Mouse (Mus musculus): Measurements from ENCODE around the gene Dapk1. TPM values are rescaled to one million over a fixed set of nuclear protein-coding genes. Genes with fewer than 3 reads are reported as not detected.

Dapk1 gene
- polyA plus RNA-seq, 1 experiment from 2014 or later, result 3.3 TPM

DNA sequence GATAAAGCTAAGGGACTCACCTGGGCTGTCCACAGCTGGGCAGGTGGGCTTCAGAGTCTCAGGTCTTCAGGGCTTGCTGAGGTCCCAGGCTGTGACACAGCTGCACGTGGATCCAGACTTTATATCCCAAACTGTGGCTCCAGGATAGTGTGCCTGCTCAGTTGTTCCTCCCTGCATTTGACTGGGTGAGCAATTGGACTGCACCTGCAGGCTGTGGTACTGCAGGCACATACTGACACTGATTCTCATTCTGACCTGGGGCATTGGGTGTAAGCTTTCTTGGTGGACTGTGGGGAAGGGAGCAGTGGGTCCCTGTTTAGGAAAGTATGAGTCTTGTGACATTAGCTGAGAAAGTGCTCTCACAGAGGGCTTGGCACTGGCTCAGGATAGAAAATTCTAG lies 201.0 kb downstream of the Dapk1 start, which contains the start of gene Ctsll3:
Ctsll3 (minus strand) TSS at position 101 of the 400 bp plus-strand sequence.
- WGBS, result 74% methylated on average over 1 of the region's 1 CpGs
- H3K4me2 ChIP-seq (replicated peaks; ENCODE audit: low read depth), result no peak within 1 kb of the TSS
- no peaks in the 10 kb centered on the region for H3K9me3 ChIP-seq (ENCODE audit: control insufficient read depth)
- no peak for TF ChIP-seq CTCF (IDR thresholded peaks at IDR 0.05; ENCODE audit: low read depth)
- ATAC-seq, result no peak
- H3K27ac ChIP-seq (ENCODE audit: low read depth, low read length), result no peak within 1 kb of the TSS
- H3K36me3 ChIP-seq (ENCODE audit: control insufficient read depth, insufficient read depth), result no peaks in the 10 kb centered on the region
- no peaks in the 10 kb centered on the region for H3K4me1 ChIP-seq (replicated peaks; ENCODE audit: control insufficient read depth, insufficient read depth, low read length)
- H3K4me3 ChIP-seq (ENCODE audit: low read depth, low read length), result no peak within 1 kb of the TSS
- H3K9ac ChIP-seq (ENCODE audit: low read depth, low read length), result no peak within 1 kb of the TSS
- no peaks in the 10 kb centered on the region for H3K27me3 ChIP-seq (replicated peaks; ENCODE audit: control insufficient read depth, insufficient read depth, low read length)

DNA sequence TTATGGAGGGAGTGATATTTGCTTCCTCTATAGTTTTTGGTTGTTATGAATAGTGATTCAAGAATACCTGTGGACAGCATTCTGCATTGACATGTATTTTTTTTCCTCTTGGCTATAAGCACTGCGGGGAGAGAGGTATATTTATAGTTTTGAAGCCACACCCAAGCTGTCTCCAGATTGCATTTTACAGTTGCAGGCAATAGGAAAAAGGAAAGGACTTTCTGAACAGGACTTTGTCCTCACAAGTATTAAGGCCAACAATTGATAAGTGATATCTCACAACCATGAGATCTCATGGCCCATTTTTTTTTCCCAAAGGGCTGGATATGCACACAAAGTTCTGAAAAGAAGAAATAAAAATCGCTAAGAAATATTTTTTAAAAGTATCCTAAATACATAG lies 207.9 kb downstream of the Dapk1 start:
- H3K36me3 ChIP-seq (ENCODE audit: control insufficient read depth, insufficient read depth), result no peaks in the 10 kb centered on the region
- no peaks in the 10 kb centered on the region for H3K27me3 ChIP-seq (replicated peaks; ENCODE audit: control insufficient read depth, insufficient read depth, low read length)
- no peak overlapping the region for H3K4me3 ChIP-seq (ENCODE audit: low read depth, low read length)
- H3K27ac ChIP-seq (ENCODE audit: low read depth, low read length), result no peak overlapping the region
- no peak for TF ChIP-seq CTCF (IDR thresholded peaks at IDR 0.05; ENCODE audit: low read depth)
- H3K9me3 ChIP-seq (ENCODE audit: control insufficient read depth), result no peaks in the 10 kb centered on the region
- ATAC-seq, result peak; percentile 57
- H3K9ac ChIP-seq (ENCODE audit: low read depth, low read length), result no peak overlapping the region
- WGBS, result 44% methylated on average over 2 of the region's 2 CpGs
- H3K4me2 ChIP-seq (replicated peaks; ENCODE audit: low read depth), result no peak overlapping the region
- H3K4me1 ChIP-seq (replicated peaks; ENCODE audit: control insufficient read depth, insufficient read depth, low read length), result no peaks in the 10 kb centered on the region

DNA sequence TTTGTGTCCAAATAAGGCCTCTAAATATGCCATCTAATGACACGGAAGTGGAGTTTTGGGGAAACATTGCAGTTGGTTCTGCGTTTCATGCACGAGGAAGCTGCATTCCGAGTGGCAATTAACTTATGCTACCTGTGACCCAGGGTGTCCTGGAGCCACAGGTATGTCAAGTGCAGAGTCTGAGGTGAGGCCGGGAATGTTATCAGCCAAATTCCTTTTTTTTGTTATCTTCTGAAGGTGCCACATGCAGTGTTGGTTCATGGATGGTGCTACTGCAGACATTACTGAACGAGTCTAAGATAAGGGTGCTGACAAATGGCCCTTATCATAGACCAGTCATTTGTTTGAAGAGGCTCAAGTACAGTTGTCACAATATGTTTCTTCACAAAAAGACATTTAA lies 211.0 kb downstream of the Dapk1 start:
- no peak for TF ChIP-seq CTCF (IDR thresholded peaks at IDR 0.05; ENCODE audit: low read depth)
- H3K9ac ChIP-seq (ENCODE audit: low read depth, low read length), result no peak overlapping the region
- no peak for ATAC-seq
- H3K4me1 ChIP-seq (replicated peaks; ENCODE audit: control insufficient read depth, insufficient read depth, low read length), result no peaks in the 10 kb centered on the region
- no peak overlapping the region for H3K27ac ChIP-seq (ENCODE audit: low read depth, low read length)
- H3K4me3 ChIP-seq (ENCODE audit: low read depth, low read length), result no peak overlapping the region
- 46% methylated on average over 6 of the region's 6 CpGs for WGBS
- no peak overlapping the region for H3K4me2 ChIP-seq (replicated peaks; ENCODE audit: low read depth)
- H3K36me3 ChIP-seq (ENCODE audit: control insufficient read depth, insufficient read depth), result no peaks in the 10 kb centered on the region
- H3K27me3 ChIP-seq (replicated peaks; ENCODE audit: control insufficient read depth, insufficient read depth, low read length), result no peaks in the 10 kb centered on the region
- no peaks in the 10 kb centered on the region for H3K9me3 ChIP-seq (ENCODE audit: control insufficient read depth)

Other genes with a start within 250 kb of the Dapk1 start
- not detected in 2 replicates for gene BC051665, start 184.4 kb downstream of the Dapk1 start, polyA plus RNA-seq (2015; fragmentation: Nextera tagmentation; extraction: Ambion mirVana)
- gene Ctsll3, start 200.9 kb downstream of the Dapk1 start, polyA plus RNA-seq (2015; fragmentation: Nextera tagmentation; extraction: Ambion mirVana), result not detected in 2 replicates